Mouse (Mus musculus) layer of hippocampus, adult 2 months (tissue): ENCODE measurements around the gene Gsdmc4. TPM values are rescaled to one million over a fixed set of nuclear protein-coding genes. Genes with fewer than 3 reads are reported as not detected.
"Not testable (repeated sequence)": the region's sequence is repeated elsewhere in the genome, so short reads cannot be mapped to it uniquely, and the experiment has no call there.

Experiments
- DNase-seq, 2 experiments: peaks; one replicate each; pipeline ENCODE4 v3.0.0; 2022; ENCODE audit warnings: low spot score in 2 of 2
- H3K27ac ChIP-seq: fragments of 200-600 bp; 2 replicates; pipeline ENCODE4 v1.8.1; 2022
- H3K4me3 ChIP-seq: fragments of 200-600 bp; 2 replicates; pipeline ENCODE4 v1.8.1; 2022; ENCODE audit warnings: mild to moderate bottlenecking
- CTCF ChIP-seq: fragments of 200-600 bp; conservative IDR thresholded peaks from 2 replicates; pipeline ENCODE4 v1.8.1; 2022; ENCODE audit warnings: antibody characterized with exemption, mild to moderate bottlenecking, moderate library complexity
- total RNA-seq, 2 experiments: library from RNA; stranded (reverse); gene quantifications; 2 replicates each; pipeline ENCODE4 v1.2.3; 2021

The Gsdmc4 gene
- total RNA-seq, 2 experiments from 2014 or later, result not detected

GRCm38 (mm10) chr15:63895560-63896353, 16.3 kb downstream of the Gsdmc4 start:
- peak; percentile 69 for TF ChIP-seq CTCF
- not testable (repeated sequence) for H3K4me3 ChIP-seq
- peak in 1 of 2 experiments; percentile 11 for DNase-seq

GRCm38 (mm10) chr15:63888440-63888839, 23.7 kb downstream of the Gsdmc4 start:
- DNase-seq, H3K4me3 ChIP-seq: not testable (repeated sequence)

More at GRCm38 (mm10) chr15:63895560-63896353, 16.3 kb downstream of the Gsdmc4 start:
- H3K27ac ChIP-seq, result not testable (repeated sequence)

GRCm38 (mm10) chr15:63887949-63888348, 24.1 kb downstream of the Gsdmc4 start:
- DNase-seq, H3K27ac ChIP-seq, H3K4me3 ChIP-seq: not testable (repeated sequence)

More at GRCm38 (mm10) chr15:63888440-63888839, 23.7 kb downstream of the Gsdmc4 start:
- H3K27ac ChIP-seq, result not testable (repeated sequence)

- not testable (repeated sequence) for H3K4me3 ChIP-seq, DNase-seq, H3K27ac ChIP-seq
Observed at GRCm38 (mm10) chr15:63878458-63878857, 33.6 kb downstream of the Gsdmc4 start, which contains the start of gene Gsdmc3. Gene Gsdmc3 (minus strand): TSS chr15:63878558.

GRCm38 (mm10) chr15:63876160-63876559, 35.9 kb downstream of the Gsdmc4 start:
- H3K27ac ChIP-seq, DNase-seq, H3K4me3 ChIP-seq: not testable (repeated sequence)

- peak; percentile 58 for TF ChIP-seq CTCF
- not testable (repeated sequence) for H3K4me3 ChIP-seq, DNase-seq, H3K27ac ChIP-seq
Observed at GRCm38 (mm10) chr15:63861965-63862364, 50.1 kb downstream of the Gsdmc4 start.

Other genes with a start within 250 kb of the Gsdmc4 start
- not detected for gene Gsdmc2, start 67.1 kb downstream of the Gsdmc4 start, total RNA-seq
- not detected for gene Gsdmc3, start 33.7 kb downstream of the Gsdmc4 start, total RNA-seq
- gene Fam49b, start 148.2 kb upstream of the Gsdmc4 start, total RNA-seq, result 100 to 1,000 TPM; 123 to 125 TPM